Mouse (Mus musculus) telencephalon, adult 2 months (tissue): ENCODE data around the gene Otud7b.
A peak's percentile ranks its signal among the peaks of the same experiment; 100 is the strongest.
"Not testable (repeated sequence)": the region's sequence is repeated elsewhere in the genome, so short reads cannot be mapped to it uniquely, and the experiment has no call there.

ENCODE experiments used
- DNase-seq: peaks from one replicate; pipeline ENCODE4 v3.0.0-alpha.2; 2011; ENCODE audit warnings: low read depth, low spot score

Otud7b gene

GRCm38 (mm10) chr3:96178902-96179301 lies 74.6 kb downstream of the Otud7b start:
- no peak for DNase-seq

DNA sequence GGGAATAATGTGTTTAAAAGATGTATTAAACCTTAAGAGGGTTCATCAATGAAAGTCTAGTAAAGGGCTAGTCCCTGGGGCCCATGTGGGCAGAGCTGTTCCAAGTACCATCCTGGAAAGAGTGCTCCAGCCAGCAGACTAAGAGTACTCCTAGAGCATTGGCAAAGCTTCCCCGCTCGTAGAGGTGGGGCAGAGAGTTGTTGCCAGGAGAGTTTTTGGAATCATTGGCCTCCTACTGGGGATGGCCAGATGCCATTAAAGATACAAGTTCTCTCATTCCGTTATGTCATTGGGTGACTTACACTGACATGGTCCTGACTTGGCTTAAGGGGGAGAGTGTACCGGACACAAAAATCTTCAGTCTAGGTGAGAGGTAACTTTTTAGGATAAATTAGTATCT lies 75.2 kb downstream of the Otud7b start:
- DNase-seq = no peak

DNA sequence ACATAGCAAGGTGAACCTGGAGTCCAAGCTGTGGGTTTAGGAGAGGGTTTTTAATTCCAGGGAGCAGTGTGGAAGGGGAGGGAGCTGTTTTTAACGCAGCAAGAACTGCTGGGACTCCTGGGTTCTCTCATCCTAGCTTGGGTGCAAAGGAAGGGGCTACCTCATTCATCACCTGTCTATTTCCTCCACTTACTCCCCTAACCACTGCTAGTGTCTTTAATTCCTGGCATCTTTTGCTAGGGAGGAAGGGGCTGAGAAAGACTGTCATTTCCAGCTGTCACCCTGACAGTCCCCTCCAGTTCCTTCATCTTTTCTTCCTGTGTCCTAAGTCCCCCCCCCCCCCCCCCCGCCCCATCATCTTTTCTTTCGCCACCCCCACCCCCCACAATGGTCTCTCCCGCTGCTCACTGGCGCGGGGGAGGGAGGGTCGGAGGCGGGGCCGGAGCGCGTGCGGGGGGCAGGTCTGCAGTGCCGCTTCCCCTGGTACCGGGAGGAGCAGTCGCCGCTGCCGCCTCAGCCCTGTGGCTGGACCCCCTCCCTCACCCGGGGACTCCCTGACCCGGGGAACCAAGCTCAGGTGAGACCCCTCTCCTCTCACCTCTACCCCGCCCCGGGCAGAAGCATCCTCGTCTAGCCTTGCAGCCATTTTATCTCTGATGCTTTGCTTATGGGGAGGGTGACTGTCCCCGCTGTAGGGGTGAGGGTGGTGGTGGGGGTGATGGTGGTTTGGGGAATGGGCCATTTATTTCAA lies 76.6 kb downstream of the Otud7b start, which contains the start of gene Sv2a:
Gene Sv2a (plus strand): TSS at position 425 of the 751 bp plus-strand sequence.
- DNase-seq = no peak

DNA sequence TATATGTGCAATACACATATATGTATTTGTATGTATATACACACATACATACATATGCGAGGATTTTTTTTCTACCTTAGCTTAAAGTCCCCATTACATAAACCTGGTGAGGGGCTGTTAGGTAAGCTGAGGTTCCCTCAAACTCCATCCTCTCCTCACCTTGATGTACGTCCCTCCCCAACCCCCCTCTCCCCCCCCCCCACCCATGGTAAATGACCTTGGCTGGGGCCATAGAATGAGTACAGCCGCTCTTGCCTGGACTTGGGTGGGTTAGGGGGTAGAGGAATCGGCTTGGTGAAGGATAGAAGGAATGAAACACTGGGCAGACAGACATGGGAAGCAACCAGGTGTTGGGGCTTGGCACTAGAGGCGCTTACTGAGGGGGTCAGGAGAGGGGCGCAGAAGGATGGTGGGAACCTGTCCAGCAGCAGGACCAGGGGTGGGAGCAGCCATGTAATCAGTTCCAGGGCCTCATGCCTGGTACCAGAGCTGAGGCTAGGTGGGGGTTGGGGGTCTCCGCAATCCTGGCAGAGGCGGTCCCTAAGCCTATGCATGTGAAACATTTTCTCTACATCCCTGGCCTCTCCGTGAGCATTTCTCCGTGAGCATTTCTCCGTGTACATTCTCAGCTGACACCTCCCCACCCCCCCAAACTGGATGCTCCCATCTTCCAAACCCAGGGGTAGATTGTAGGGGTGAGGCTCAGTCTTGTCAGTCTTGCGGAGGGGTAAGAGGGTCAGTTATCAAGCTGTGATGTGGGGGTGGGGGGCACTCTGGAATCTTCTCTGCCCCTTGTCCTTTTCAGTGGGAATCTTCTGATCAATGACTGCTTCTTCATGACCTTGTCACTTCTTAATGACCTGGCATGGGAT lies 77.4 kb downstream of the Otud7b start:
- DNase-seq = no peak

- peak; percentile 69 for DNase-seq
These were observed 78.1 kb downstream of the Otud7b start for GRCm38 (mm10) chr3:96182382-96182776.

DNA sequence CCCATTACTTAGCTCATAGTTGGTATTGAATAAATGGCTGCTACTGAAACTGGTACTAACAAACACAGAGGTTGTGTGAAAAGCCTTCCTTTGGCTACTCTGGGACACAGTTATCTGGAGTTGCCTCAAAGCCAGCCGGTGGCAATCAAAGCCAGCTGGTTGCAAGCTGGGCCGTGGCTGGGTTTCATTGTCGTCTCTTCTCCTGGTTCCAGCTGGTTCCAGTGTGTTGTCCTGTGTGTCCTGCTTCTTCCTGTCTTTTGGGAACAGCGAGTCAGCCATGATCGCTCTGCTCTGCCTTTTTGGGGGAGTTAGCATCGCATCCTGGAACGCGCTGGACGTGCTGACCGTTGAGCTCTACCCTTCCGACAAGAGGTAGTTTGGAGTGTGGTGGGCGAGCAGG lies 88.7 kb downstream of the Otud7b start:
- DNase-seq = no peak

- no peak for DNase-seq
These were observed 90.6 kb downstream of the Otud7b start for GRCm38 (mm10) chr3:96194966-96195365.

- DNase-seq = no peak
These were observed 91.4 kb downstream of the Otud7b start for GRCm38 (mm10) chr3:96195616-96196313.

DNA sequence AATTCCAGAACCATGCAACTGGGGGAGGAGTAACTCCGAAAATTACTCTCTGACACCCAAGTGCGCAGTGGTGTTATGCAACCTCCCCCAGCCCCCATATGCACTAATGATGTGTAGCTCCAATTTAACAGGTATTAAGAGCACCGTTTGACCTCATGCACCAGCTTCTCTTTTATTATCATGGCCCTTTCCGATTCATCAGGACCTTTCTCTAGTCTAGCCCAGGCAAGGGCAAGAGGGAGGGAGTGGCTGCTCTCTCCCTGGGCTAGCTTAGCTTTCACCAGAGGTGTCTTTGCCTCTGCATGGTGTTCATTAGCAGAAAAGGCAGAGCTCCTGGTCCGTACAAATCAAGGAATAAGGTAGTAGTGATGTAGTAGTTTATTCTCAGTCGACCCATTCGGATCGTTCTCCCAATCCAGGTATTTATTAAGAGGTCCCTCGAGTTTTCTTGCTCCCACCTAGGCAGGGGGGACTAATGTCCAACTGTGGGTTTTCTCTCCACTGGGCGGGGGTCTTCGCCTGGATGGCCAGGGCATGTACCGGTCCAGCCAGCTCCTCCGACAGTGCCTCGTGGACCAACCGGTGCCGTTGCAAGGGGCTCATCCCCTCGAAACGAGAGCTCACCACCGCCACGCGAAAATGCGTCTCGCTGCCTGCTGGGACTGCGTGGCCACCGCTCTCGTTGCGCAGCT lies 92.3 kb downstream of the Otud7b start:
- DNase-seq = no peak

DNA sequence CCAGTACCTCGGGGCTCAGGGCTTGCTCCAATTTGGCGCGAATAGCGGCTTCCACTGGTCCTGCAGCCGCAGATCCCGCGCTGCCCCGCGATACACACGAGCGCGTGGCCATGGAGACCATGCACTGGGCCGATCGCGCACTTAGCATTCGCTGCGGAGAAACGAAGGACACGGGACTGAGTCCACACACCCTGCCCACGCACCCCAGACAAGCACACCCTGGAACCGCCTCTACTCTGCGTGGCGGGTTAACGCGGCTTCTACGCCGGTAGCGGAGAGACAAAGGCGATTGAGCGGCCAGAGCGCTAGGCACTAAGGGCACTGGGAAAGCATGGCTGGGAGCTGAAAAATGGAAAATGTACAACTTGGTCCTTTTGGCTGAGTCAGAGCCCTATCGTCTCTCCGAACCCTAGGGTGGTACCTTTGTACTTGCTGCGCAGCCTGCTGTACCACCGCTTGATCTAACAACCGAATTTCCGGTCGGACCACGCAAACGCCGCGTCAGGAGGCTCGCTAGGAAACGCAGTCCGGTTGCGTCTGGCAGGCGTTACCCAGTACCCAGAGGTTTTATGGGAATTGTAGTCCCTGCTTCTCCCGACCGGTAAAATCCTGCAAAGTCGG lies 92.9 kb downstream of the Otud7b start:
- peak; percentile 96 for DNase-seq

DNA sequence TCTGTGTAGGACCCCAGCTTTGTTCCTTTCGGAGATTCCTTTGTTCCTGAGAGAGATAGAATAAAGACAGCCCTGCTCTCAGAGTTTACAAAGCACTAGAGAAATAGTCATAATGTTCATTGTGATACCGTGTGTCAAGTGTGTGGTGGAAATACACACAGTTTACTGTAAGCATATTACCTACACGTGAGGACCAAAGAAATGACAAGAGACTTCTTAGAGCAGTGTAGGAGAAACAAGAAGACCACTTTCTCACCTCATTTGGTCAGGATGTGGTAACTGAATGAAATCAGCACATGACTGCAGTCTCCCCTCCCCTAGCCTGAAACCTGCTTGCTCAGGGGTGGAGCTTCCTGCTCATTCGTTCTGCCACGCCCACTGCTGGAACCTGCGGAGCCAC lies 93.9 kb downstream of the Otud7b start:
- no peak for DNase-seq

DNA sequence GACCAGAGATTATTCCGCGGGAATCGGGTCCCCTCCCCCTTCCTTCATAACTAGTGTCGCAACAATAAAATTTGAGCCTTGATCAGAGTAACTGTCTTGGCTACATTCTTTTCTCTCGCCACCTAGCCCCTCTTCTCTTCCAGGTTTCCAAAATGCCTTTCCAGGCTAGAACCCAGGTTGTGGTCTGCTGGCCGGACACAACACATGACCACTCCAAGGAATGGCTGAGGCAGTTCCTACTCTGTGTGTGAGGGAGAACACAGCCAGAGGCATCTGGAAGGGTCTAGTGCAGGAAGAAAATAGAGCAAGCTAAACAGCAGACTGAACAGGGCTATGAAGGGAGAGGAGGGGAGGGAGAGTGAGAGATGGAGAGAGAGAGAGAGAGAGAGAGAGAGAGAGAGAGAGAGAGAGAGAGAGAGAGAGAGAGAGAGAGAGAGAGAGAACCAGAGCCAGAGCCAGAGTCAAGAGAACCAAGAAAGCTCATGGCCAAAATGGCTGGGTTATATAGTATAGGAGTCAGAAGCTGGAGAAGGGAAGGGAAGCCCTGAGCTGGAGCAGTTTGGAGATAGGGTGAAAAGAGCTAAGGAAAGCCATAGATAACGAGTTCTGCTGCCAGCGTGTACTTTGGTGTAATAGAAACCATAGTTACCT lies 94.4 kb downstream of the Otud7b start:
- DNase-seq = not testable (repeated sequence)

- DNase-seq = no peak
These were observed 95.4 kb downstream of the Otud7b start for GRCm38 (mm10) chr3:96199731-96200130.

GRCm38 (mm10) chr3:96207819-96208218 lies 103.5 kb downstream of the Otud7b start:
- DNase-seq = no peak

DNA sequence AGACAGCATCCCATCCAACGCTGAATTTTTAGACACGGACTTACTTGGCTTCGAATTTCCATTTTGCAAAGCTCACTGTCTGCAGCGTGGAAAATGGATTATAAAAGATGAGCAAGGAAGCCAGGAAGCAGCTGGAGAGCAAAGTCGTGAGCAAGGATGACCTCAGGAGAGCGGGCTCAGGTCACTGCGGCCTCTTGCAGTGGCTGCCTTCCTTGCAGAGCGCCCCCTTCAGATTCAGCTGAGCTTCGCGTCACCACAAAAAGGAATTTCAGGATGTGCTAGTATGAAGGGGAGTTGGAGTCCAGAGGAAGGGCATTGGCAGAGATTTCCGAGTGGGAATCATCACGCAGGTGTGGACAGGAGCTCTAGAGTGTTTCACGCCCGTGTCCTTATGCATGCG lies 104.9 kb downstream of the Otud7b start:
- no peak for DNase-seq
